ENCODE assay signal across 8 mouse cellular contexts in genomic region chr5:35523735-35524134, GRCm38 (mm10). TPM values are rescaled to one million over a fixed set of nuclear protein-coding genes. Genes with fewer than 3 reads are reported as not detected.
DNase-seq lines count a peak whose midpoint lies in the region; ATAC-seq and TF ChIP-seq lines count a peak whose summit lies in the region.

No protein-coding gene starts in this region.

- no peak overlapping the region for H3K4me3 ChIP-seq in intestine, postnatal 0 days (ENCODE audit: low read depth, low read length)
- no peak overlapping the region for H3K4me3 ChIP-seq in intestine, embryonic 15.5 days (replicated peaks)

- H3K9ac ChIP-seq in intestine, postnatal 0 days (ENCODE audit: low read depth, low read length): no peak overlapping the region
- H3K9ac ChIP-seq in intestine, embryonic 15.5 days: no peak overlapping the region

- TF ChIP-seq CTCF in intestine, postnatal 0 days (IDR thresholded peaks at IDR 0.05; ENCODE audit: low read depth): peak; percentile 94

- intact Hi-C loops in heart, postnatal 14 days (cut with DNase I): loop anchor here (2.0 to 5.0 kb wide), 2 partner anchors 39 to 159 kb away; no protein-coding TSS in a partner anchor
- intact Hi-C loops in left cerebral cortex, postnatal 25 days (cut with DNase I): loop anchor here (2.0 to 5.0 kb wide), 2 partner anchors 39 to 189 kb away; no protein-coding TSS in a partner anchor

- peak; percentile 22 for DNase-seq in adrenal gland, adult 8-10 months
- peak; percentile 93 for DNase-seq in embryo, embryonic 10 days (ENCODE audit: low spot score)
- DNase-seq in heart, postnatal 14 days: peak; percentile 73 to 87
- DNase-seq in left cerebral cortex, postnatal 25 days (ENCODE audit: low spot score in 2 of 2): peak; percentile 62
- DNase-seq in naive thymus-derived CD4-positive, alpha-beta T cell, adult 2 months (ENCODE audit: low read depth): peak; percentile 25
- peak; percentile 56 for DNase-seq in yolk sac, embryonic 10.5 days (ENCODE audit: low spot score)

- H3K36me3 ChIP-seq in intestine, postnatal 0 days (ENCODE audit: control insufficient read depth, insufficient read depth): no peaks in the 10 kb centered on the region
- no peaks in the 10 kb centered on the region for H3K36me3 ChIP-seq in intestine, embryonic 15.5 days

- no peak overlapping the region for H3K27ac ChIP-seq in intestine, postnatal 0 days (ENCODE audit: low read depth, low read length)
- H3K27ac ChIP-seq in intestine, embryonic 15.5 days: no peak overlapping the region

- no peaks in the 10 kb centered on the region for H3K4me1 ChIP-seq in intestine, postnatal 0 days (replicated peaks; ENCODE audit: control insufficient read depth, insufficient read depth, low read length)
- peaks cover 13% of the 10 kb centered on the region for H3K4me1 ChIP-seq in intestine, embryonic 15.5 days (replicated peaks)

- peaks cover 21% of the 10 kb centered on the region for H3K27me3 ChIP-seq in intestine, postnatal 0 days (replicated peaks; ENCODE audit: control insufficient read depth, insufficient read depth, low read length)
- H3K27me3 ChIP-seq in intestine, embryonic 15.5 days (replicated peaks): peaks cover 35% of the 10 kb centered on the region

- WGBS in intestine, postnatal 0 days: 1% methylated on average over 5 of the region's 5 CpGs
- WGBS in intestine, embryonic 15.5 days: 4% methylated on average over 5 of the region's 5 CpGs

- no peaks in the 10 kb centered on the region for H3K9me3 ChIP-seq in intestine, postnatal 0 days (ENCODE audit: control insufficient read depth)
- no peaks in the 10 kb centered on the region for H3K9me3 ChIP-seq in intestine, embryonic 15.5 days

- H3K4me2 ChIP-seq in intestine, postnatal 0 days (replicated peaks; ENCODE audit: low read depth): no peak overlapping the region
- no peak overlapping the region for H3K4me2 ChIP-seq in intestine, embryonic 15.5 days (replicated peaks)

- ATAC-seq in intestine, postnatal 0 days: no peak
- no peak for ATAC-seq in intestine, embryonic 15.5 days

RNA-seq across cellular contexts. Expression of gene Cpz, which starts 1.8 kb away (rescaled TPM):
- polyA plus RNA-seq in intestine, postnatal 0 days (2015; fragmentation: Nextera tagmentation; extraction: Ambion mirVana): 4.0 and 4.4 TPM in 2 replicates
- polyA plus RNA-seq in intestine, embryonic 15.5 days (2015; fragmentation: Nextera tagmentation; extraction: Ambion mirVana): 13.5 and 13.9 TPM in 2 replicates
- total RNA-seq in adrenal gland, adult 8-10 months (2022): 1 to 10 TPM in 1 of 4 experiments, under 1 TPM in 2, not detected in 1; 0.67 to 2.2 (median 0.91) TPM
- total RNA-seq in heart, postnatal 14 days (2021): 1 to 10 TPM; 4.2 to 5.6 TPM
- total RNA-seq in left cerebral cortex, postnatal 25 days (2021): under 1 TPM; 0.16 to 0.39 TPM

RNA-seq across cellular contexts. Expression of gene Trmt44, which starts 51.1 kb away (rescaled TPM):
- polyA plus RNA-seq in intestine, postnatal 0 days (2015; fragmentation: Nextera tagmentation; extraction: Ambion mirVana): 3.6 and 4.6 TPM in 2 replicates
- 8.1 and 8.5 TPM in 2 replicates for polyA plus RNA-seq in intestine, embryonic 15.5 days (2015; fragmentation: Nextera tagmentation; extraction: Ambion mirVana)
- 10 to 100 TPM in 1 of 4 experiments, 1 to 10 TPM in 3; 6.1 to 11.2 (median 7.7) TPM for total RNA-seq in adrenal gland, adult 8-10 months (2022)
- 1 to 10 TPM; 2.8 to 3.1 TPM for total RNA-seq in heart, postnatal 14 days (2021)
- 1 to 10 TPM; 7.6 to 8.7 TPM for total RNA-seq in left cerebral cortex, postnatal 25 days (2021)

RNA-seq across cellular contexts. Expression of gene Acox3, which starts 59.1 kb away (rescaled TPM):
- polyA plus RNA-seq in intestine, postnatal 0 days (2015; fragmentation: Nextera tagmentation; extraction: Ambion mirVana): 19.7 and 21.4 TPM in 2 replicates
- polyA plus RNA-seq in intestine, embryonic 15.5 days (2015; fragmentation: Nextera tagmentation; extraction: Ambion mirVana): 13.2 and 13.8 TPM in 2 replicates
- total RNA-seq in adrenal gland, adult 8-10 months (2022): 10 to 100 TPM; 56.2 to 98.7 (median 78.5) TPM
- 10 to 100 TPM; 24.8 to 27.3 TPM for total RNA-seq in heart, postnatal 14 days (2021)
- total RNA-seq in left cerebral cortex, postnatal 25 days (2021): 10 to 100 TPM; 26.6 to 29.5 TPM

Comparison
In these comparisons a context has a peak if more than half of its experiments do, and no peak if none do; other contexts are left out.
1. DNase-seq: peak in every context shown above with its lines; median percentile 93 in embryo, embryonic 10 days; 80 in heart, postnatal 14 days; 62 in left cerebral cortex, postnatal 25 days; 56 in yolk sac, embryonic 10.5 days; 25 in naive thymus-derived CD4-positive, alpha-beta T cell, adult 2 months; 22 in adrenal gland, adult 8-10 months.